Mouse (Mus musculus) G1E (cell line): ENCODE data around the gene Unc119. TPM values are rescaled to one million over a fixed set of nuclear protein-coding genes. Genes with fewer than 3 reads are reported as not detected.
A peak's percentile ranks its signal among the peaks of the same experiment; 100 is the strongest.

Experiments
- ATAC-seq: 2 replicates; pipeline ENCODE4 v1.8.0; 2016; ENCODE audit warnings: mild to moderate bottlenecking; ENCODE audit not compliant: insufficient number of reproducible peaks, poor library complexity, low FRiP score, severe bottlenecking; ENCODE audit errors: extremely low read depth
- DNase-seq: peaks from one replicate; pipeline ENCODE4 v3.0.0; 2012; ENCODE audit warnings: low spot score
- H3K27me3 ChIP-seq: 2 replicates; pipeline ENCODE4 v1.6.1; 2012; ENCODE audit warnings: mild to moderate bottlenecking, low read length, inconsistent platforms; ENCODE audit not compliant: insufficient read depth
- H3K36me3 ChIP-seq: replicated peaks from 2 replicates; pipeline ENCODE3; 2012; ENCODE audit warnings: mild to moderate bottlenecking, inconsistent platforms
- H3K4me1 ChIP-seq: 2 replicates; pipeline ENCODE4 v1.6.1; 2012; ENCODE audit warnings: low read depth, low read length, inconsistent platforms, mixed read lengths; ENCODE audit not compliant: insufficient read depth
- H3K4me3 ChIP-seq: 2 replicates; pipeline ENCODE4 v1.5.1; 2012; ENCODE audit warnings: low read depth, mild to moderate bottlenecking, inconsistent platforms, low read length, moderate library complexity, mixed read lengths
- H3K9me3 ChIP-seq: replicated peaks from 2 replicates; pipeline ENCODE4 v1.6.1; 2012; ENCODE audit warnings: inconsistent platforms
- CTCF ChIP-seq: IDR thresholded peaks from 2 replicates; pipeline ENCODE4 v1.5.1; 2012; ENCODE audit warnings: low read depth, low read length, inconsistent platforms, mixed read lengths
- GATA1 ChIP-seq: IDR thresholded peaks from 2 replicates; pipeline ENCODE4 v1.6.1; 2012; ENCODE audit warnings: borderline replicate concordance, low read length, inconsistent platforms, mixed read lengths
- GATA2 ChIP-seq: IDR thresholded peaks from 2 replicates; pipeline ENCODE4 v1.6.1; 2012; ENCODE audit warnings: low read depth, low read length, inconsistent platforms, borderline replicate concordance
- POLR2AphosphoS5 ChIP-seq: IDR thresholded peaks from 2 replicates; pipeline ENCODE4 v1.6.1; 2012; ENCODE audit warnings: low read depth, low read length, inconsistent platforms; ENCODE audit not compliant: insufficient replicate concordance
- TAL1 ChIP-seq: conservative IDR thresholded peaks from 2 replicates; pipeline ENCODE4 v1.6.1; 2012; ENCODE audit warnings: low read depth, low read length, inconsistent platforms, mixed read lengths
- polyA plus RNA-seq: library from polyadenylated mRNA; stranded (reverse); fragments of >175 nt; gene quantifications from 2 replicates; pipeline ENCODE4 v1.2.3, GENCODE M21; 2012
- total RNA-seq, 2 experiments: library from RNA; stranded (forward) in 1 of 2; stranded (reverse) in 1 of 2; fragments of 200-1000 nt in 1 of 2; fragments of >200 nt in 1 of 2; fragmentation: Nextera tagmentation in 1 of 2; gene quantifications; 2 replicates each; pipeline ENCODE4 v1.2.3; 2014 to 2017

The Unc119 gene
- total and polyA plus RNA-seq, 3 experiments = 6.7 to 10.3 (median 8.2) TPM

DNA sequence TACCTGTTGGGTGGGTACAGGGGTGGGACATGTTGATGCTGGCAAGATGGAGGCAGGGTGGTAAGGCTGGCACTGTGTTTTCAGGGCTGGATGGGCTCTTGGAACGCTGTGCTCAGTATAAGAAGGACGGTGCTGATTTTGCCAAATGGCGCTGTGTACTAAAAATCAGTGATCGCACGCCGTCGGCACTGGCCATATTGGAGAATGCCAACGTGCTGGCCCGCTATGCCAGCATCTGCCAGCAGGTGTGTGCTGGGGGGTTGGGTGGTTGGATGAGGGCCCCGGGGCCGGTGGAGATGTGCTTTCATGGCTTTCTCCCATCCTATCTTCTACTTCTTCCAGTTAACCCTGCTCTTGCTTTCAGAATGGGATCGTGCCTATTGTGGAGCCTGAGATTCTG, 18.3 kb upstream of the Unc119 start:
- no peak for TF ChIP-seq TAL1
- no peak for TF ChIP-seq POLR2AphosphoS5
- TF ChIP-seq GATA1 = no peak
- TF ChIP-seq GATA2 = no peak
- TF ChIP-seq CTCF = no peak
- H3K27me3 ChIP-seq = peaks cover 3% of the 10 kb centered on the region; the same call in 1 of the 2 replicates
- H3K4me1 ChIP-seq = peaks cover 31% of the 10 kb centered on the region
- no peak overlapping the region for H3K4me3 ChIP-seq
- peaks cover 65% of the 10 kb centered on the region for H3K36me3 ChIP-seq
- H3K9me3 ChIP-seq = no peaks in the 10 kb centered on the region
- ATAC-seq (no peak), DNase-seq (no peak)

DNA sequence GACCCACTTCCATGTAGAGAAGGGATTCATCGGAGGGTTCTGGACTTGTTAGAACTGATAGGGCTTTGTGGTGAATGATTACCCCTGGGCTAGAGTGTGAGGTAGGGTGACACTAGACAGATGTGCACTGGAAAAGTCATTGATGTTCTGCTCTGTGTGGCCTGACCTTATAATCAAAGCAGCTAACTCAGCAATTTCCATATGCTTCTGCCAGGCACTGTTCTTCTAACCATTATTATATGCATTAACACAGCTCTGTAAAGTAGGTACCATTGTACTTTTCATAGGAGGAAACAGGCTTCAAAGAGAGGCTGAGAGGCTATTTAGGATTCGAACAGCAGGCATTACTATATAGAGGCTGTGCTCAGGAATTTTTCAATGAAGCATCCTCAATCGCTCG, 16.1 kb upstream of the Unc119 start:
- TF ChIP-seq CTCF (no peak), TAL1 (no peak), POLR2AphosphoS5 (no peak), GATA1 (no peak), GATA2 (no peak)
- Histone ChIP-seq H3K4me1 (peaks cover 31% of the 10 kb centered on the region), H3K4me3 (no peak overlapping the region), H3K36me3 (peaks cover 56% of the 10 kb centered on the region), H3K9me3 (no peaks in the 10 kb centered on the region), H3K27me3 (peaks cover 3% of the 10 kb centered on the region; the same call in 1 of the 2 replicates)
- ATAC-seq = no peak
- DNase-seq = no peak

DNA sequence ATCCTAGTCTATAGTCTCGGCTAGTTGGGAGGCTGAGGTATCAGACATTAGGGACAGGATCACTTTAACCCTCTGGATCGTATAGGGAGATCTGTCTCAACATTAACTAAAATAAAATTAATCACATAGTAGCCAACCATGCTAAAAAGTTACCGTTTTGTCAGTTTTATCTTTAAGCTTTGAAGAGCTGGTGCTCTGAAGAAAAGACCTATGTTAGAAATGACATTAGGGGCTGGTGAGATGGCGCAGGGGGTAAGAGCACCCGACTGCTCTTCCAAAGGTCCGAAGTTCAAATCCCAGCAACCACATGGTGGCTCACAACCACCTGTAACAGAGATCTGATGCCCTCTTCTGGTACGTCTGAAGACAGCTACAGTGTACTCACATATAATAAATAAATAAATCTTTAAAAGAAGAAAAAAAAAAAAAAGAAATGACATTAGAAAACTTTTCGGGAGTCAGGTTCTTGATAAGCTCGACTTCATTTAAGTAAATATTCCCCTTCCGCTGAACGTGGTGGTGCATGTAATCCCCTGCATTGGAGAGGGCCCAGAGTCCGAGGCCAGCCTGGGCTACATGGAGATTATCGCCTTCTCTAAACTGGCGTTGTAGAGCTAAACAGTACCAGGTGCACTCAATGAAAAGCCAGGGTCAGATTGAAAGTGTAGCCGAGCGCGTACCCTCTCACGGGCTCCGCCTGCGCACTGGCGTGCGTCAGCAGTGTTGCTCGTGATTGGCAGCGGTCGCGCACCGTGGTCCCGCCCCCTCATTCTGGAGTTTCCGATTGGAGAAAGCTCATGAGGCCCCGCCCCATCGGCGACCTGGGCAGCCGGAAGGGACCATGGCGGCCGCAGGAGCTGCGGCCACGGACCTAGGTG, 15.4 kb upstream of the Unc119 start, which contains the start of gene Pigs:
TSS of gene Pigs (plus strand) at position 782 of the 878 bp plus-strand sequence.
- TF ChIP-seq GATA1 (no peak), GATA2 (no peak), POLR2AphosphoS5 (no peak), CTCF (no peak)
- peaks cover 25% of the 10 kb centered on the region for H3K4me1 ChIP-seq
- ATAC-seq (peak; percentile 98), DNase-seq (peak; percentile 99)
- peaks cover 3% of the 10 kb centered on the region; the same call in 1 of the 2 replicates for H3K27me3 ChIP-seq
- H3K9me3 ChIP-seq = no peaks in the 10 kb centered on the region
- H3K4me3 ChIP-seq = peak within 1 kb of the TSS; percentile 97
- peaks cover 56% of the 10 kb centered on the region for H3K36me3 ChIP-seq

DNA sequence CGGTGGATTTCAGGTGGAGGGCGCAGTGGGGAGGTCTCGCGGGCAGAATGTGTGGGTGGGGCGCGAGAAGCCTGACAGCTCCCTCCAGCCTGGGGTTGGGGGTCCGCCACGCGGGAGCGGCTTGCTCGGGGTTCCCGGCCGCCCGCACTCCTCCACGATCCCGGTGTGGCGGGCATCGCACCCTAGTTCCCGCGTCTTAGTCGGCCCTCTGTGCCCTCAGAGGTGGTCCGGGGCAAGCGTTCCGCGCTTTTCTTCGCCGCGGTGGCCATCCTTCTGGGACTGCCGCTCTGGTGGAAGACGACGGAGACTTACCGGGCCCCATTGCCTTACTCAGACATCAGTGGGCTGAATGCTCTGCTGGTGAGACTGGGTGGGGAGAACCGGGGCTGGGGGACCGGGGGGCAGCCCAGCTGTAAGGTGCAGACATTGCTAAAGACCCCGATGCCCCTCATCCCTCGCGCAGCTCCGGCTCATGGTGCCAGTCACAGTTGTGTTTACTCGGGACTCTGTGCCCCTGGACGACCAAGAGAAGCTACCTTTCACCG, 14.7 kb upstream of the Unc119 start:
- Histone ChIP-seq H3K4me1 (peaks cover 18% of the 10 kb centered on the region), H3K36me3 (peaks cover 58% of the 10 kb centered on the region), H3K27me3 (peaks cover 3% of the 10 kb centered on the region; the same call in 1 of the 2 replicates), H3K4me3 (peak overlapping the region; percentile 97), H3K9me3 (no peaks in the 10 kb centered on the region)
- TF ChIP-seq CTCF = no peak
- DNase-seq = peak; percentile 52
- ATAC-seq = no peak

DNA sequence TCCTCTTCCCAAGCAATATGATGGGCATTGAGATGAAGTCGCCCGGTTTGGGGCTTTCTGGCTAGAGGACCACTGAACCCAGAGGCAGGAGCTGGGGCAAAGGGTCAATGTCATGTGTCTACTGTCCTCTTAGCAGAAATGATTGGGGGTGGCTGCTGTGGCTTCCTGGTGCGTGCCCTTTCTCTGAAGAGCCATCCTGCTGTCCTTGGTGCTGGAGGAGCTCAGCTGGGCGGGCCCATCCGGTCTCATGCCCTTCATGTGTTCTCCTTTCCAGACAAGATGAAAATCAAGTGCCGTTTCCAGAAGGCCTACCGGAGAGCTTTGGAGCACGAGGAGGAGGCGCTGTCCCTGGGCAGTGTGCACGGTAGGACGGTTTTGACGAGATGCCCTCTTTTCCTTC, 10.6 kb upstream of the Unc119 start:
- Histone ChIP-seq H3K9me3 (no peaks in the 10 kb centered on the region), H3K36me3 (peaks cover 66% of the 10 kb centered on the region), H3K4me1 (peaks cover 14% of the 10 kb centered on the region), H3K27me3 (no peaks in the 10 kb centered on the region), H3K4me3 (no peak overlapping the region)
- TF ChIP-seq CTCF = no peak
- no peak for TF ChIP-seq TAL1
- no peak for TF ChIP-seq GATA1
- TF ChIP-seq GATA2 = no peak
- no peak for TF ChIP-seq POLR2AphosphoS5
- ATAC-seq (no peak), DNase-seq (no peak)

DNA sequence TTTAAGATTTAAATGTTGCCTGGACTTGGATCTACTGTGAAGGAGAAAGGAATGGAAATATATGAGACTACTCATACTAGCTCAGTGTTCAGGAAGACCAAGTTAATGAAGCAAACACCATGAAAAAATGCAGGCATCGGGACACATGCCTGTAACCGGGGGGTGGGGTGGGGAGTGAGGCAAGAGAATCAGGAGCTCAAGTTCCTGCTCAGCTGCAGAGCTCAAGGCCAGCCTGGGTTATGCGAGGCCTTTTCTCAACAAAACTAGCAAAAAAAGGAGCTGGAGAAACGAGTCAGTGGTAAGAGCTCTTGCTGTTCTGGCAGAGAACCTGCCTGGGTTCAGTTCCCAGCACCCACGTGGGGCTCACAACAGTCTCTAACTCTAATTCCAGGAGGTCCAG, 9.3 kb upstream of the Unc119 start:
- no peak for DNase-seq
- Histone ChIP-seq H3K27me3 (no peaks in the 10 kb centered on the region), H3K9me3 (no peaks in the 10 kb centered on the region), H3K4me3 (no peak overlapping the region), H3K4me1 (peaks cover 7% of the 10 kb centered on the region), H3K36me3 (peaks cover 77% of the 10 kb centered on the region)
- ATAC-seq = no peak
- no peak for TF ChIP-seq CTCF
- no peak for TF ChIP-seq GATA2
- TF ChIP-seq GATA1 = no peak
- TF ChIP-seq TAL1 = no peak
- TF ChIP-seq POLR2AphosphoS5 = no peak
